Mouse (Mus musculus): ENCODE measurements around the gene Vwa8.

Vwa8 gene

DNA sequence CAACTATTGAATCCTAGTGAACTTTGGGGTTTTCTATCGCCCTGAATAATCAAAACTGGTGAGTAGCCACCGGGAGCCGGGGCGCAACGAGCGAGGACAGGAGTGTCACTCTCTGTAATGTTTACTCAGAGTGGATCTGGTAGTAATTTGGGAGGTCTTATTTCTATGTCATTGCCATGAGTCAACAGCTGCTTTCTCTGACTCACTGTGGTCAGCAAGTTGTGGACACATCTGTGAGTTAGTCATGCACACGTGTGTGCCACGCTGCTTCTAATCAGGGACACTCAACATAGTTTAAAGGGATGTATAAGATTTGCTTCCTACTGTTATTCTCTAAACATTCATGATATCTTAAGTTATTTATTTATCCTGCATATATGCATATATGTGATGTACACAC, 332.9 kb downstream of the Vwa8 start:
- no peak for DNase-seq (ENCODE audit: low read depth, low spot score)

DNA sequence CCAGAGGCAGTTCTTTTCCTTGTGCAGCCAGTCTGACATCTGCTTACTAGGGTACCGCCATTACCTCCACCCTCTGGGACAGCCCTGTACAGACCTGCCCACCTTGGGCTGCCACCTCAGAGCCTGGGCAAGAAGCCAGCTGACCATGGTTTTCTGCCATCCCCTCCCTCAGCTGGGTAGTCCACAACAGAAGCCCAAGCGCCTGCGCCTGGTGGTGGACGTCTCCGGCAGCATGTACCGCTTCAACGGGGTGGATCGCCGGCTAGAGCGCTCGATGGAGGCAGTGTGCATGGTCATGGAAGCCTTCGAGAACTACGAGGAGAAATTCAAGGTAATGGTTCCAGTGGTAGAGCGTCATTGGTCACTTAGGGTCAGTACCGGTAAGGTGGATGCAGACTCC, 333.9 kb downstream of the Vwa8 start:
- DNase-seq (ENCODE audit: low read depth, low spot score), result no peak

DNA sequence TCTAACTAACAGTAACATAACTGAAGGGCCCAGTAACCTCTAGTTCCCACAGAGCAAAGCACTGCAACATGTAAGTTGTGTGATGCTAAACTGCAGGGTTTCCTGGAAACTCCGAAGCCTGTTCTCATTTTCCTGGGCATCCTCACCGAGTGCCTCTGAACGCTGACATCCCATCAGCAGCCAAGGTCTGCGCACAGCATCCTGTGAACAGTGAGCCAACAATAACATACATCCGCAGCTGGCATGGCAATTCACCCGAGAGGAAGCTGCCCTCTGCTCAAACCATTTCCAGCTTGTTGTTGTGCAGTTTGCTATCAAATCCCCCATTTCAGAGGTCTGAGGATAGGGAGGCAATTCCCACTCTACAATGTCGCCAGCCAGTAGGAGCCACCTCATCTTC, 334.4 kb downstream of the Vwa8 start:
- DNase-seq (ENCODE audit: low read depth, low spot score), result no peak

DNA sequence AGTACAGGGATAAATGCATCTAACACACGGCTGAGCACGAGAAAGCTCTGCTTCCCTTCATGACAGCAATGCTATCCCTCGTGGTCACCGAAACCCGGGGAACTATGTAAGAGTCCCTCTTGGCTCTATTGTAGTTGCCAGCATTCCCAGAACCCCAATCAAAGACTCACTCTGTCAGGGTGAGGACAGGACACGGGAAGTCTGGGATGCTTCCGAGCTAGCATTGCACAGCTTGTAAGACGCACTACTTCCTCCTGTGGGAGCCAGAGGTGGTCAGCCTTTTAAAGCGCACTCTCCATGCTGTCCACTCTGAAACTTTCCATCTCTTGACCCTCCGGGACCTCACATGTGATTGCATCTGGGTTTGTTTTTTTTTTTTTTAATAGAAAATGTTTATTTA, 335.2 kb downstream of the Vwa8 start:
- no peak for DNase-seq (ENCODE audit: low read depth, low spot score)

DNA sequence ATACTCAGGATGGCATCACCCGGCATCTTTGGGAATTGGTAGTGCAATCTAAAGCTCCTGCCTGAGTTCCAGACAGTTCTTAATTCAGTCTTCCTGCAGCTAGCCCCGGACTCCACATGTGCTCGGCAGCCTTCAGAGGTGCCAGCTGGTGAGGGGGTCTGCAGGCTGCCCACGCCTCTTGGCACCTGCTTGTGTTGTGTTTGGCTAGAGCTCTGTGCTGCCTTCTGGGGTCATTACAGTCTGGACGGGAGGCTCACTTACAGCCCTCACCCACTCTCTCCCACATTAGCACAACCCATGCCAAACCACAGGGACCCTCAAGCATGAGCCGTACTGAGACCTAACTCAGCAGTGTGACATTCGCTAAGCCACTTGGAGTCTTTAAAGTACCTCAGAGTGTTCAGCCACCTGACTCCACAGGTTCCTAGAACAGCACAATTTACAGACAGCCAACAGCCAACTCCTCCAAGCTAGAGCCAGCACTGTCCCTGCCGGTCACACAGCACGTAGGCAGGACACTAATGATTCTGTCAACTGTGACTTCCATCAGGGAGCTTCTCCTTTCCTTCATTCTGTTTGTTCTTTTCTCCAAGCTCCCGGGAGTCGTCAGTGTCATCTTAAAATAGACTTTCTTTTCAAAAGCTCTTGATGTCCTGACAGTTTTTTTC, 336.3 kb downstream of the Vwa8 start:
- DNase-seq (ENCODE audit: low read depth, low spot score), result no peak

DNA sequence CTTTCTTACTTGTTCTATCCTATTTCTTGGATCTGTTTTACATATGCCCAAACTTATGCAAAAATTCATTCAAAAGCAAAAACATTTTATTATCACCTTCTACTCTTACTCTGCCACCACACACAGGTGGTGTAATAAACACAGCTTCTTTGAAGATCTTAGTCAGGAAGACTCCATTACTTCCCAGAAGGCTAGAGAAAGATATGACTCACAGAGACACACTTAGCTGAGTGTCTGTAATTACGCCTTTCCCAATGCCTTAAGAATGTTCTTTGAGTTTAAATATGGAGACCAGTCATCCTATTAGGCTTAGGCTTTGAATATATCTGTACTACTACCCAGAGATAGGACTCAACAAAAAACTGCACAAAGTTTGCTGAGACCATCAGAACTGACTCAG, 338.1 kb downstream of the Vwa8 start:
- no peak for DNase-seq (ENCODE audit: low read depth, low spot score)

DNA sequence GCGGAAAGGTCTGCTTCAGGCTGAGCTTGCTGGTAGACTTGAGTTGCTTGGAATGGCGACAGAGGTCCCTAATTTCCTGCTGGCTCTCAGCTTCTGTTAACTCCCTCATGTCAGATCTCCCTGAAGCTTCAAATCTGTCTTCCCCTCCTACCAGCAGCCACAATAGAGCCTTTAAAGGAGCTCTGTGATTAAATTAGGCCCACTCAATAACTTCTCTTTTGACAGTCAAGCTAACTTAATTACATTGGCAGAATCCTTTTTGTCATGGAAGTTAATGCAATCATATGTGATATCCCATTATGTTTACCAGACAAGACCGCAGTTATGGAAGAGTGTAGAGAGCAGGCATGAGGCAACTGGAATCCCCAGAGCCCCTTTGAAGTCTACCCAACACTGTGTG, 347.9 kb downstream of the Vwa8 start:
- no peak for DNase-seq (ENCODE audit: low read depth, low spot score)

DNA sequence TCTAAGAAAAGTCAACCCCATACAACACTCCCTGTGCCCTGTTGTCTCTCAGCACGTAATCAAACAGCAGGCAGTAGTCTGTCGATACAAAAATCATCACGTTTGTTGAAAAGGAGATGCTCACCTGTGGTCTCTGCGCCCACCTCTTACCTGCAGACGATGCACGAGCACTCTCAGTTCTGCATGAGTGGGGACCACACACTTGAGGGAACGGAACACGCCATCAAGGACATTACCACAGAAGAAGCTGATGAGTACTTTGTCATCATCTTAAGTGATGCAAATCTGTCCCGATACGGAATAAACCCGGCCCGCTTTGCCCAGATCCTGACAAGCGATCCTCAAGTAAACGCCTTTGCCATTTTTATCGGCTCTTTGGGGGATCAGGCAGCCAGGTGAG, 349.2 kb downstream of the Vwa8 start:
- no peak for DNase-seq (ENCODE audit: low read depth, low spot score)

DNA sequence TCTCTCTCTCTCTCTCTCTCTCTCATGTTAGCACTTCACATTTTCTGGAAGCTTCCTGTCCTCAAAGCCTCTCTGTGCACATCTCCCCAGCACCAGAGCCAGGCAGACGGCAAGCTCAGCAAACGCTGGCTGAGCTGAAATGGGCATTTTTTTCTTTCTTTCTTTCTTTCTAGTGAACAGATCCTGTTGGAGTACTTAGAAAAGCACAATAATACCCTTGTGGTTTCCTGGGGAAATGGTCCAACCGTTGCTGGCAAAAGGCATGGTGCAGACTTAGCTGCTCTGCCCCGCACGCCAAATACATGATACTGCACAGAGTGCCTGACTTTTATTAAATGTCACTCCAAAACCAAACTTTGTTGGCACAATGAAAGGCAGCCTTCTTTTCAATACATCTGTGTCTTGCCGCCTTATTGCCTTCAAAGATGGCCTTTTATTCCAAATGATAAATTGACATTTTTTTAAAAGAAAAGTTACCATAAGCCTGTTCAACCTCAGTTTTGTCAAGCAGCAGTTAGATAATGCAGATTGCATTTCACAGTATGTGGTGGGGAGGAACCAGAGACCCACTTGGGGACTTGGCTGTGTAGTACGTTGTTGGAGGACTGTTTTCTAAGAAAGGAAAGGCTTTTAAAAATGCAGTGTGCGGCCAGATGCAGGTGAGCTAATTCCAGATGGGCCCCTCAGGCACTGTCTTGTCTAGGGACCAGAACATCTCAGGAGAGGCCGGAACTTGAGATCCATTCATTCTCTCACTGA, 351.5 kb downstream of the Vwa8 start:
- peak; percentile 20 for DNase-seq (ENCODE audit: low read depth, low spot score)

DNA sequence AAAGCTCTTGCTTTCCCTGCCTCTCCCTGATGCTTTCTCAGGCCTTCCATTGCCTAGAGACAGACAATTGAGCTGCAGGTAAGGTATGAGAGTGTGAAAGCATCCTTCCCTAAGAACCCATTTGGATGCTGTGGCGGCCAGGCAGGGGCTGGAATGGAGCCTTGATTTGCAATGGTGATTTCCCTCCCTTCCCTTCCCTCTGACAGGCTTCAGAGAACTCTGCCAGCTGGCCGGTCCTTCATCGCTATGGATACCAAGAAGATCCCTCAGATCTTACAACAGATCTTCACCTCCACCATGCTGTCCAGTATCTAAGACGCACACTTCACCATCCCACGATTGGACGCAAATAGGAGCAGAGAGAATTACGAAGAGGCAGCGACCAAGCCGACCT, 352.0 kb downstream of the Vwa8 start:
- DNase-seq (ENCODE audit: low read depth, low spot score), result no peak

DNA sequence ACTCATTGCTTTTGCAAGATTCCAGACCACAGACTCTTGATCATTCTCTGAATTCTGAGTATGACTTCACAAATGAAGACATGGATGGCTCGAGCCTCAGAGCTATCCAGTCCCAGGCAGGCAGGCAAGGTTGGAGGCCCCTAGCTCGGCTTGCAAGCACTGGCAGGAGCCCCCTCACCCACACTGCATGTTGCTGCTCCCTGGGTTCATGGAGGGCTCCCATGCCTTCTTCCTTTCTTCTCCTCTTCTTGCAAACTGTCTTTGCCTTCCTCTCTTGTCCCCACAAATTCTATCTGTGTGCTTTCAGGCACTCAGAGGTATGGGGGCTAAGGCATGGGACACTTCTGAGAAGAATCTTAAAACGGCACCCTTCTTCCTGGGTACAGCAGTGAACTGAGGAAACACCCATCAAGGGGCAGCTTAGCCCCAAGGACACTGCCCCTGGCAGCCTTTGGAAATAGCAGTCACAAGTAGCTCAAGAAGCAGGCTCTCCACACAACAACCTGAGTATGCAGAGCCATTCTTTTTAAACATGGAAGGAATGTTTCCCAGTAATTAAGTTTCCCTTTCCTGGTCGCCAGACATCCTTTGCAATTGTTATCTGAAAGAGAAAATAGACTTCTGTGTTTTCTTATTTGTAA, 354.0 kb downstream of the Vwa8 start:
- DNase-seq (ENCODE audit: low read depth, low spot score), result no peak

DNA sequence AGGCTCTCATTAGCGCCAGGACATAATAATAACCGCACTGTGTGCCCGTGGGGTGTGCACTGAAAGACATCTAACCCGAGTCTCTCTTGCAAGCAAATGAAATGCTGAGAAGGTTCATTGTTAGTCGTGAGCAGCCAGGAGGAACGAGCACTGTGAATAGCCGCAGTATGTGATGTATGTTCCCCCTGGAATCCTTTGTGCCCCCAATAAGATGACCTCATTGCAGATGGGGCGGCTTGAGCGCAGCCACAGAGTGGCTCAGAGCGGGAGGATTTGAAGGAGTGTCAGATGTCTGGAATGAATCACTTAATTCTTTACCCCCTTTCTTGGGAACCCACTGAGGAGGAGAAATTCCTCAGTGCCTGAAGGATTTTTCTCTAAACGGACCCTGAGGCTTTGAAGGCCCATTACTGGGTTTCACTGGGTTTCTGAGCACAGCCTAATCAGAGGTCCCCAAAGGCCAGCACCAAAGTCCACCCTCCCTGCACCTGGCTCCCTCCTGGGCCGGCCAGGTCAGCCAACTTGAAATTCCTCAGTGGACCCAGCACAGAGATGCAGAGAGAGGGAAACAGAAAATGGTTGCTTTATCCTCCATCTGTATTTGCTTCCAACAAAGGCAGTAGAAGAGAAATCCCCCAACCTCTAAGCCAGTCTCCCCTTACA, 354.8 kb downstream of the Vwa8 start:
- no peak for DNase-seq (ENCODE audit: low read depth, low spot score)

DNA sequence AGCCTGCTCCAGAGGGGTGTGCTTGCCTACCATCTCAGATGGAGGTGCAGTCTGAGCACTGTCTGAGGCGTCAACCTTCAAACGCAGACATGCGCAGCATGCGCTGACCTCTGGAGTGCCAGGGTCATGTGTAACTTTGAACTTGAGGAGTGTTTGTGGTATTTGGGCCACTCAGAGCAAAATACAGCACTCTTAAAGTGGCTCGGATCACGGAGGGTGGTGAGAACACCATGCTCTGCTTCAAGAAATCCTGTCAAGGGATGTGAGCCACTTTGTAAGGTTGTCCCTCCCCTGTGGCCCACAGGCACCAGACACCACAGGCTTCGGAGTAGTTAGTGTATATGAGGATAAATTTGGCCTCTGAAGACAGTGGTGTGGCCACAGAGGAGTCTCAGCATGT, 356.0 kb downstream of the Vwa8 start:
- no peak for DNase-seq (ENCODE audit: low read depth, low spot score)

DNA sequence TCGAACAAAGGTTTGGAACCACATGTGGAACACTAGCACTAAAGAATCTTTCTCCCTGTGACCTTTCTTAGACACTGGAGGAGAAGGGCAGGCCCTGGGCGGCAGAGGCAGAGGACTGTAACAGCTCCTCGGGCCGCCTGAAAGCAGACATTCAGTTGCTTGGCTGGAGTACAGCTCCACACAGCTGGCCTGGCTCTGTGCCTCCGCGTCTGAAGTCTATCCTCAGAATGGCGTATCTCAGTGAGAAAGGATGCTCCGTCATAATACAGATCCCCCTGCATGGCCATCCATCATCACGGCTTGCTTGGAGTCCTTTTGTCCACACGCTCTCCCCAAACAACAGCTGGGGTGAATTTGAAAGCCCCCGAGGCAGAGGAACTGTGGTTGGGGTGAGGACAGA, 357.4 kb downstream of the Vwa8 start:
- no peak for DNase-seq (ENCODE audit: low read depth, low spot score)

DNA sequence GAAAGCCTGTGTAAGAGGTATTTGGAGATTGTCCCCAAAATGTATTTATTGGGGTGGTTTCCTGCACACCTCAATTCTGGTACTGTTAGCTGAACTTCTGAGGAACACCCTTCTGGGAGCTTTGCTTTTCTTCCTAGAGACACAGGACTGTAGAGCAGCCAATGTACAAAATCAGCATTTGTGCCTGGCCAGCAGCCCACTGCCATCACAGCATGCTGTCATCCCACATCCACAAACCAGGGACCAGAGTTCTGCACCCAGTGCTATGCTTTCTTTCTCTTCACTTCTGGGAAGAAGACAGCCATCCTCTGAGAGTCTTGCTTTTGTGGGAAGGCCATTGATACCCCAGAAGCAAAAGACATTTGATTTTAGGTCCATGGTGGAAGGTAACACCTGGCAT, 359.6 kb downstream of the Vwa8 start:
- DNase-seq (ENCODE audit: low read depth, low spot score), result no peak

DNA sequence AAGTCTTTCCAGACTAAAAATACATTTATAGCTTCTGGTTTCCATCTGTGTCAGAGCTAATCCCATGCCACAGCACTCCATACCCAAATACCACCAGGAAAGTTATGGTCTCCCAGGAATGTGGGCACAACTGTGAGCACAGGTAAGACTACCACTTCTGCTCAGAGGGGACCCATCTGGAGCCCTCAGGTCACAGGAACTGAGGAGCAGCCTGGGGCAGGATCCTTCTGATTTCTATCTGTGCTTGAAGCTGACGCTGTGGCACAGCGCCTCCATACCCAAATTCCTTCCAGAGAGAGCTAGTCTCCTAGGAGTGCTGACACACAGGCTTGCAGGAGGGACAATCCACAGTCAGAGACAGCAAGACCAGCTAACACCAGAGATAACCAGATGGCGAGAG, 361.0 kb downstream of the Vwa8 start:
- DNase-seq (ENCODE audit: low read depth, low spot score), result no peak

DNA sequence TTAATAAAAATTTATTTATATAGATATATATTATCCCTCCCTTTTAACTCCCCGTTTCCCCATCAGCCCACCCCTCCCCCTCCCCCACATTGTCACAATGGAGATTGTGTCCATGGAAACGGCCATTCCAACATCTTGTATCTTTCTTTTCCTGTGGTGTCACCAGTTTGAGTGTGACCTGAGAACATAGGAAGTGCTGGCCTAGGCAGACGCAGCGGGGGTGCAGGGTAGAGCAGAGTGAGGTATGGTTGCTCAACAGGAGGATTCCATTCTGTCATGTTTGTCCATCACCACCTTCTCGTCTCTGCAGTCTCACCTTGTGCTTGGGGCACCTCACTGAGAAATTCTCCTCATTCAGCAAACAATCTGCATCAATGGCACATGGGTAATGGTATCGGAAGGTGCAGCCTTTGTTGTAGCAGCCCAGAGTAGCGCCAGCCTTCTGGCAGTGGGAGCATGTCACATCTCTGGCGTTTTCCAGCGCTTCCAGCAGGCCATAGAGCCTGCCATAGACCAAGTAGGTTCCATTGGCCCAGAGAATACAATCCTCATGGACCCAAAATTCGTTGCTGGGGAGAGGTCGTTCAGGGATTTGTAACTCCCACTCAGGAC, 363.6 kb downstream of the Vwa8 start:
- DNase-seq (ENCODE audit: low read depth, low spot score), result no peak

DNA sequence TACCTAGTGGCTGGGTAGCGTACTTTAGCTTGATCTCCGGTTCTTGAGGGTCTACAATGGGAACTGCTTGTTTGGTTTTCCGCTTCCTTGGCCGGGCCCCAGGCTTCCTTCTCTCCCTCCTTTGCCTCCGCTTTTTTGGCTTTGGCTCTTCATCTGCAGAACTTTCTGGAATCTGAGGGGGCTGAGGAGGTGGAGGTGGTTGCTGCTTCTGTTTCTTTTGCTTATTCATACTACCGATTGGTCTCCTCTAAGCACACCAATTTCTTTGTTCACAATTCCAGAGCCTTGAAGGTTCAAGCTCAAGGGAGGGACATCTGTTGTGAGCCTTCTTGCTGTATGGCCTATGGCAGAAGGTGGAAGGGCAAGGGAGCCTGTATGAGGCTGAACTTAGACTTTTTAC, 365.3 kb downstream of the Vwa8 start:
- DNase-seq (ENCODE audit: low read depth, low spot score), result no peak

DNA sequence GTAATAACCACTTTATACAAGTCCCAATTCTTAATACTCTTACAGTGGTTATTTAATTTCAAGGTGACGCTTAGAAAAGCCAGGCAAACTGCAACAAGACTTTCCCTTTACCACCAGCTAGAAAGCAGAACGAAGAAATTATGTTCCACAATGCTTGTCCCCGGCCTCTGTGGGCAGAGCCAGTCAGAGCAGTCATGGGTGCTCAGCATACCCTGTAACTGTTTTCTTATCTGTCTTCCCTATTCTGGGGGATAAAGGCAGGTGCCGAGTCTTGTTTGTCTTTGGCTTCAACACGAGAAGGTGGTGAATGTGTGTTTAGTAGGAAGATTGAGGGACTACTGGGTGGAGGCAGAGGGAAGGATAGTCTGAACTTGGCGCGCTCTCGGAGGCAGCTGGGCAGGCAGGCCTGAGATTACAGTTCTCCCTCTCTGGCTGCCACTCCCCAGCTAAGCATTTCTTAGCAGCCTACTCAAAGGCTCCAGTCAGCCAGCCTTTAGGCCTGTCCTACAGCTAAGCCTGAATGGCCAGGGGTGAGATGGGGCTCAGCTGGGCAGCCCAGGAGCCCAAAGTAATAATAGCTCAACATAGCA, 365.9 kb downstream of the Vwa8 start:
- no peak for DNase-seq (ENCODE audit: low read depth, low spot score)

DNA sequence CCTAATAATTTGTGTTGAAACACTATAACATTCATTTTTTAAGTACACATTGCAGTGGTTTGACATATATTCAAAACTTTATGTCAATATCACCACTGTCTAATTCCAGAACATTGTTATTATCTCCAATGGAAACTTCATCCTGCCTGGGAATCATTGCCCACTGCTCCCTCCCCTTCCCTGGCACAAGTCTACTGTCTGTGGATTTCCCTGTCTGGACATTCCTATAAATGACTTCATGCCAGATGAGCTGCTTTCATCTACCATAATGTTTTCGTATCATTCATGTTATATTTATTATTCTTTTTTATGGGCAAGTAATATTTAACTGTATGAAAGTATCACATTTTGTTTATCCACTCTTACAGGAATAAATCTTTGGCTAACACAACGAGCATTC, 367.5 kb downstream of the Vwa8 start:
- no peak for DNase-seq (ENCODE audit: low read depth, low spot score)

DNA sequence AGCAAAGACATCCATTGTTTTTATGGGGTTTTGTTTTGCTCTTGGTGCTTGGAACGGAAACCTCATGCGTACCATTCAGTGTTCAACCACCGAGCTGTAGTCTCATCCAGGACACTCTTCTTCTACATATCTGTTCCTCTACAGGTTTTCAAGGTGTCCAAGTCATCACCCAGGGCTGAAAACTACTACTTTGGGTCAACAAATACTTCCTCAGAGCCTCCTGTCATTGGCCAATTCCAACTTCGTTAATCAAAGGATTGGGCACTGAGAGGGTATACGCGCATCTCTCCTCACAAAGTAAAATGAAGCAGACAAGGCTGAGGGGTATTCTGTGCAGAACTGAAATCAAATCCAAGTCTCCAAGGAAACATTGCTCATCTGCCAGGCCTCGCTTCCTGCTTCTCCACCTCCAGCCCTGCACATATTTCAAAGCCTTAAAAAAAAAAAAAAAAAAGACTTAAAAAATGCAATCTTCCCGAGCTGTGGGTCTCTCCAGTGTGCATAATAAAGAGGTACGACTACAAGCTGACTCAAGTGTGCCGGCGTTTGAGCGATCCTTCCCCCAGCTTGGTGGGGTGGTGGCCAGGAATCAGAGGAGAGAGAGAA, 374.7 kb downstream of the Vwa8 start:
- DNase-seq (ENCODE audit: low read depth, low spot score), result no peak
